Mouse (Mus musculus): Measurements from ENCODE around the gene Baiap3. TPM values are rescaled to one million over a fixed set of nuclear protein-coding genes. Genes with fewer than 3 reads are reported as not detected.

The Baiap3 gene
- not detected for polyA plus RNA-seq (2014; fragmentation: Illumina TruSeq; extraction: RNeasy Lipid Tissue Mini Kit (QIAGEN cat#74804))

DNA sequence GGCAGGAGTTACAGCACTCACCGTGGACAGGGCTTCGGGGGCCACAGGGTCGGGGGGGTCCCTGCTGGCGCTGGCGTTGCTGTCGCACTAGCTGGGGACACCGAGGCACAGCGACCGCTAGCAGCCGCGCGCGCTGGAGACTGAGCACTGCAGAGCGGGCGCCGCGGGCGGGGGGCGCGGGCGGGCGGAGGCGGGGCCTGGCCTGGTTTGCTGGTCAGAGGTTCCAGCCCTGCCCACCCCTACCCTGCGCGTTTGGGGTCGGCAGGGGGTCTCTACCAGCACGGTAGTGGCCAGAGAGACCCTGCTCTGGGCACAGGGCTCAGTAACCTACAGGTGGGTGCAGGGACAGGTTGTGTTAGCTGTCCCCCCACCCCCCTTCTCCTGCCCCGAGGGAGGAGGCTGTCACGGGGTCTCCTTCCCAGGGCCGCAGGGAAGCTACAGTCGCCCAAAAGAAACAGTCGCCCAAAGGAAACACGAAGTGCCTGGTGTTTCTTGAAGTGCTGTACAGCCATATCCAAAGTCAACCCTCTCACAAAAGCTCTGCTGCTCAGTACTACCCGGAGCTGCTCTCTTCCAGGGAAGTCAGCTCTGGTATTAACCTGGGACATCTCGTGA lies at the start of gene Baiap3:
Baiap3 (minus strand) TSS at position 225 of the 615 bp plus-strand sequence.

DNA sequence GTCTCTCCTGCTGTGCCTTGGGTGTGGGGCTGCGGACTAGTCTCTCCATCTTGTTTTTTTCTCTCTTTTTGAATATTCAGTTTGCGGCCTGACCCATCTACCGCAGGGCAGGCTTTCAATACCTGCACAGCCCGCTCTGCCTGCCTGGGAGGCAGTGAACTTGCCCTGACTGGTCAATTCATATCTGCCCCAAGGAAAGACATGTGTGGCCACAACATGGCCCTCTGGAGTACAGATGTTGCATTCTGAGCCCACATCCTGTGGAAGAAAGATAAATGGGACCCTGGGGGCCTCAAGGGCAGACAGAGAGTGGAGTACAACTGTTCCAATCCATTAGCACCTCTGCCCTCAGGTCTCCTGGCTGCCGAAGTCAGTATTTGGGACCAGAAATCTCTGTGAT lies 41.9 kb upstream of the Baiap3 start, which contains the start of gene Prss34:
Prss34 (plus strand) TSS at position 301 of the 400 bp plus-strand sequence.

DNA sequence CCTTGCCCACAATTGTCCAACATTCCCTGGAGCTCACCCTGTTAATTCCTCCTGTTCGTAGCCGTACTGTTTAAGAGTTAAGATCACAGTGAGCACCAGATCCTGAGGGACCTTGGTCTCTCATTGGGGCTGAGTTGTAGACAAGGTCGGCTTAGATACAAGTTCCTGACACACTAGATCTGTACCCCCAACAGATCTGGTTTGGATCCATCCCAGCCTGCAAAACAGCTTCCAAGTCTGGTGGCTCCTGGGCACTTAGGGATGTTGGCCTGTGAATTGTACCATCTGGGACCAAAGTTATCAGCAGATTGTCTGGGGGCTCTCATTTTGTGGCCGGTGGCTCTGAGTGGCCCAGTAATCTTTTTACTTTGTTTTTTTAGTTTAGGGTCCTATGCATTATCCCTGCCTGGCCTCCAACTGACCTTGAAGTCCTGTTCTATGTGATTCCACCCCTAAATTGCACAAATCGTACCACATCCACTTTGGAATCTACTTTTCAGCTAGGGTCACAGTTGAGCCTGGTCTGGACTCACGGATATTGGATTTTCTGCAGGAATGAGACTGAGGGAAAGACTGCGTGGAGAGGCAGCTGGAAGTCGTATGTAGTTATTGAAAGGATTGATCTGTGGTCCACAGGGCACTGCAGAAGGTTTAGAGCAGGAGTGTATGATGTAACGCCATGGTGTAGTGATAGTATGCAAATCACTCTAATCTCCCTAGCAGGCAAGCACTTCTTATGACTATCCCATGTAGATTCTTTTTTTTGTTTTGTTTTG lies 18.6 kb upstream of the Baiap3 start, which contains the start of gene Ube2i:
Ube2i (minus strand) TSS at position 52 of the 776 bp plus-strand sequence.

DNA sequence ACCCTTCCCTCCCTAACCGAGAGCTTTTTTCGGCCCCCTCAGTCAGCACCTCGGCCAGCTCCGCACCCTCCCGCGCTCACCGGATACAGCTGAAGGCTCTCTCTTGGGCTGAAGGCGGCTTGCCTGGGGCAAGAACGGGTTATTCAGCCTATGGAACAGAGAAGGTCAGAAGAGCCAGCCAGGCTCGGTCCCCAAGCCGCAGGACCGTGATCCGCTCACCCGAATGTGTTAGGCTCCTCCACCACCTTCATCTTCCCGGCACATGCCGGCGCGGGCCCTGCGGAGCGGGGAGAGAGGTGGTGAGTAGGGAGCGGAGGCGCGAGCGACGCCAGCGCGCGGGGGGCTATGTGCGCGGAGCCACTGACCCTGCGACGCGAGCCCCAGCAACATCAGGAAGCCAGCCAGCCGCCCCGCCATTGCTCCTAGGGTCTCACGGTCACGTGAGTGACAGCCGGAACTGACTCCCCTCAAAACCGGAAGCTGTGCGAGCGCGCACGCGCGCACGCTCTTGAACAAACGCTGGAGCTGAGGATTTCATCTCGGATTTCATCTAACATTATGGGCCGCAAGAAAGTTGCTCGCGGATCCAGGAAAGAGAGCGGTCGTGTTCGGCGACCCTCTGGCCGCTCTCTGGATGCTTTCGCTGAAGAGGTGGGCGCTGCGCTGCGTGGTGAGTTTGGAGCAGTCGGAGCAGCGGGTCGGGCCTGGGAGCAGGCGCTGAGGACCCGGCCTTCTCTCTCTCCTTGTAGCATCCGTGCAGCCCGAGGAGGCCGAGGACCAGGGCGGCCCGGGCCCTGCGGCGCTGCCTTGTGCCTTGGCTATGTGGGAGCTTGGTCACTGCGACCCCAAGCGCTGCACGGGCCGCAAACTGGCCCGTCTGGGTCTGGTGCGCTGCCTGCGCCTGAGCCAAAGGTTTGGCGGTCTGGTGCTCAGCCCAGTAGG lies 16.2 kb downstream of the Baiap3 start, which contains the start of the genes Gnptg and Tsr3:
Gnptg (minus strand) TSS at position 430 of the 942 bp plus-strand sequence.
Tsr3 (plus strand) TSS at position 476 of the 942 bp plus-strand sequence.

Other genes starting within 250 kb of the Baiap3 start
- 8.0 TPM for gene Cramp1l, start 240.6 kb downstream of the Baiap3 start, polyA plus RNA-seq (2014; fragmentation: Illumina TruSeq; extraction: RNeasy Lipid Tissue Mini Kit (QIAGEN cat#74804))
- 20.0 TPM for gene Ift140, start 240.3 kb downstream of the Baiap3 start, polyA plus RNA-seq (2014; fragmentation: Illumina TruSeq; extraction: RNeasy Lipid Tissue Mini Kit (QIAGEN cat#74804))
- 8.2 TPM for gene Tmem204, start 172.8 kb downstream of the Baiap3 start, polyA plus RNA-seq (2014; fragmentation: Illumina TruSeq; extraction: RNeasy Lipid Tissue Mini Kit (QIAGEN cat#74804))
- 1.1 TPM for gene Telo2, start 140.4 kb downstream of the Baiap3 start, polyA plus RNA-seq (2014; fragmentation: Illumina TruSeq; extraction: RNeasy Lipid Tissue Mini Kit (QIAGEN cat#74804))
- not detected for gene Ptx4, start 135.6 kb downstream of the Baiap3 start, polyA plus RNA-seq (2014; fragmentation: Illumina TruSeq; extraction: RNeasy Lipid Tissue Mini Kit (QIAGEN cat#74804))
- 3.7 TPM for gene Clcn7, start 123.0 kb downstream of the Baiap3 start, polyA plus RNA-seq (2014; fragmentation: Illumina TruSeq; extraction: RNeasy Lipid Tissue Mini Kit (QIAGEN cat#74804))
- not detected for gene Ccdc154, start 93.9 kb downstream of the Baiap3 start, polyA plus RNA-seq (2014; fragmentation: Illumina TruSeq; extraction: RNeasy Lipid Tissue Mini Kit (QIAGEN cat#74804))
- not detected for gene Gm38655, start 80.9 kb downstream of the Baiap3 start, polyA plus RNA-seq (2014; fragmentation: Illumina TruSeq; extraction: RNeasy Lipid Tissue Mini Kit (QIAGEN cat#74804))
- 19.2 TPM for gene BC003965, start 71.8 kb downstream of the Baiap3 start, polyA plus RNA-seq (2014; fragmentation: Illumina TruSeq; extraction: RNeasy Lipid Tissue Mini Kit (QIAGEN cat#74804))
- 22.2 TPM for gene Unkl, start 68.0 kb downstream of the Baiap3 start, polyA plus RNA-seq (2014; fragmentation: Illumina TruSeq; extraction: RNeasy Lipid Tissue Mini Kit (QIAGEN cat#74804))
- gene Gnptg, start 16.2 kb downstream of the Baiap3 start, polyA plus RNA-seq (2014; fragmentation: Illumina TruSeq; extraction: RNeasy Lipid Tissue Mini Kit (QIAGEN cat#74804)) = 8.4 TPM
- 4.8 TPM for gene Tsr3, start 16.2 kb downstream of the Baiap3 start, polyA plus RNA-seq (2014; fragmentation: Illumina TruSeq; extraction: RNeasy Lipid Tissue Mini Kit (QIAGEN cat#74804))
- gene Ube2i, start 18.3 kb upstream of the Baiap3 start, polyA plus RNA-seq (2014; fragmentation: Illumina TruSeq; extraction: RNeasy Lipid Tissue Mini Kit (QIAGEN cat#74804)) = 305 TPM
- not detected for gene Prss34, start 42.0 kb upstream of the Baiap3 start, polyA plus RNA-seq (2014; fragmentation: Illumina TruSeq; extraction: RNeasy Lipid Tissue Mini Kit (QIAGEN cat#74804))
- not detected for gene Prss28, start 52.3 kb upstream of the Baiap3 start, polyA plus RNA-seq (2014; fragmentation: Illumina TruSeq; extraction: RNeasy Lipid Tissue Mini Kit (QIAGEN cat#74804))
- gene Prss29, start 62.3 kb upstream of the Baiap3 start, polyA plus RNA-seq (2014; fragmentation: Illumina TruSeq; extraction: RNeasy Lipid Tissue Mini Kit (QIAGEN cat#74804)) = not detected
- gene Tpsab1, start 89.2 kb upstream of the Baiap3 start, polyA plus RNA-seq (2014; fragmentation: Illumina TruSeq; extraction: RNeasy Lipid Tissue Mini Kit (QIAGEN cat#74804)) = not detected
- not detected for gene Tpsb2, start 109.9 kb upstream of the Baiap3 start, polyA plus RNA-seq (2014; fragmentation: Illumina TruSeq; extraction: RNeasy Lipid Tissue Mini Kit (QIAGEN cat#74804))
- not detected for gene Tpsg1, start 112.9 kb upstream of the Baiap3 start, polyA plus RNA-seq (2014; fragmentation: Illumina TruSeq; extraction: RNeasy Lipid Tissue Mini Kit (QIAGEN cat#74804))
- 0.66 TPM for gene Cacna1h, start 177.4 kb upstream of the Baiap3 start, polyA plus RNA-seq (2014; fragmentation: Illumina TruSeq; extraction: RNeasy Lipid Tissue Mini Kit (QIAGEN cat#74804))
- gene Tekt4, start 198.3 kb upstream of the Baiap3 start, polyA plus RNA-seq (2014; fragmentation: Illumina TruSeq; extraction: RNeasy Lipid Tissue Mini Kit (QIAGEN cat#74804)) = not detected
- not detected for gene Sstr5, start 240.9 kb upstream of the Baiap3 start, polyA plus RNA-seq (2014; fragmentation: Illumina TruSeq; extraction: RNeasy Lipid Tissue Mini Kit (QIAGEN cat#74804))